9 mouse cellular contexts compared by ENCODE assay signal in genomic region chr8:119699549-119700134, GRCm38 (mm10). TPM values are rescaled to one million over a fixed set of nuclear protein-coding genes. Genes with fewer than 3 reads are reported as not detected.
DNase-seq lines count a peak whose midpoint lies in the region; ATAC-seq lines count a peak whose summit lies in the region.
"Had no signal": no experiment of that assay in that cellular context is flagged by ENCODE, and none has a peak within 500 bp of the region (broad histone marks: within the 10 kb centered on the region; RNA-seq: fewer than 3 reads in every experiment).

Atp2c2 (plus strand) TSS chr8:119700009.

- intact Hi-C loops in gastrocnemius, postnatal 14 days (cut with DNase I; ENCODE audit: low total_unique reads): loop anchor here (5.0 kb wide), 1 partner anchor 48 kb away; no protein-coding TSS in a partner anchor

- no peak for DNase-seq in gastrocnemius, postnatal 14 days
- DNase-seq in layer of hippocampus, postnatal 14 days (ENCODE audit: low spot score in 2 of 2): no peak

- peaks cover 6% of the 10 kb centered on the region for H3K4me1 ChIP-seq in hindbrain, embryonic 12.5 days
- H3K4me1 ChIP-seq in hindbrain, embryonic 16.5 days (ENCODE audit: control insufficient read depth, insufficient read depth, low read depth, low read length): peaks cover 5% of the 10 kb centered on the region; the same call in 1 of the 2 replicates
- peaks cover 9% of the 10 kb centered on the region for H3K4me1 ChIP-seq in hindbrain, embryonic 13.5 days (replicated peaks)
- peaks cover 30% of the 10 kb centered on the region for H3K4me1 ChIP-seq in limb, embryonic 12.5 days (replicated peaks)
- peaks cover 8% of the 10 kb centered on the region for H3K4me1 ChIP-seq in stomach, embryonic 14.5 days (ENCODE audit: control insufficient read depth, insufficient read depth, low read length)
- peaks cover 4% of the 10 kb centered on the region; the same call in 1 of the 2 replicates for H3K4me1 ChIP-seq in midbrain, embryonic 15.5 days

- WGBS in hindbrain, embryonic 12.5 days: 5% methylated on average over 26 of the region's 26 CpGs
- 3% methylated on average over 26 of the region's 26 CpGs for whole genome bisulfite sequencing in hindbrain, embryonic 16.5 days
- 4% methylated on average over 26 of the region's 26 CpGs for WGBS in hindbrain, embryonic 13.5 days
- 2% methylated on average over 26 of the region's 26 CpGs for WGBS in limb, embryonic 12.5 days
- WGBS in stomach, embryonic 14.5 days: 4% methylated on average over 26 of the region's 26 CpGs
- WGBS in midbrain, embryonic 15.5 days: 4% methylated on average over 26 of the region's 26 CpGs

- H3K4me2 ChIP-seq in hindbrain, embryonic 12.5 days (replicated peaks): peak within 1 kb of the TSS; percentile 30
- no peak within 1 kb of the TSS; the same call in 1 of the 2 replicates for H3K4me2 ChIP-seq in hindbrain, embryonic 16.5 days (ENCODE audit: low read length)
- no peak within 1 kb of the TSS for H3K4me2 ChIP-seq in hindbrain, embryonic 13.5 days
- peak within 1 kb of the TSS; percentile 32 for H3K4me2 ChIP-seq in limb, embryonic 12.5 days
- peak within 1 kb of the TSS; percentile 42 for H3K4me2 ChIP-seq in stomach, embryonic 14.5 days (replicated peaks; ENCODE audit: low read depth, low read length)
- H3K4me2 ChIP-seq in midbrain, embryonic 15.5 days: no peak within 1 kb of the TSS

- H3K9me3 ChIP-seq in hindbrain, embryonic 12.5 days (replicated peaks): no peaks in the 10 kb centered on the region
- H3K9me3 ChIP-seq in hindbrain, embryonic 16.5 days (ENCODE audit: control insufficient read depth, low read length): no peaks in the 10 kb centered on the region
- no peaks in the 10 kb centered on the region for H3K9me3 ChIP-seq in hindbrain, embryonic 13.5 days
- H3K9me3 ChIP-seq in limb, embryonic 12.5 days: no peaks in the 10 kb centered on the region
- H3K9me3 ChIP-seq in stomach, embryonic 14.5 days (ENCODE audit: control insufficient read depth, low read depth, low read length): no peaks in the 10 kb centered on the region
- no peaks in the 10 kb centered on the region for H3K9me3 ChIP-seq in midbrain, embryonic 15.5 days

- peak within 1 kb of the TSS; percentile 13 for H3K4me3 ChIP-seq in hindbrain, embryonic 12.5 days
- H3K4me3 ChIP-seq in hindbrain, embryonic 16.5 days (ENCODE audit: low read length): no peak within 1 kb of the TSS
- H3K4me3 ChIP-seq in hindbrain, embryonic 13.5 days: no peak within 1 kb of the TSS
- H3K4me3 ChIP-seq in limb, embryonic 12.5 days (replicated peaks): peak within 1 kb of the TSS; percentile 24
- peak within 1 kb of the TSS; percentile 25 for H3K4me3 ChIP-seq in stomach, embryonic 14.5 days (ENCODE audit: low read depth, low read length)
- no peak within 1 kb of the TSS for H3K4me3 ChIP-seq in midbrain, embryonic 15.5 days

- H3K27ac ChIP-seq in hindbrain, embryonic 12.5 days: no peak within 1 kb of the TSS
- no peak within 1 kb of the TSS for H3K27ac ChIP-seq in hindbrain, embryonic 16.5 days (ENCODE audit: low read depth, low read length)
- no peak within 1 kb of the TSS for H3K27ac ChIP-seq in hindbrain, embryonic 13.5 days
- H3K27ac ChIP-seq in limb, embryonic 12.5 days: no peak within 1 kb of the TSS
- peak within 1 kb of the TSS; percentile 16; the same call in 1 of the 2 replicates for H3K27ac ChIP-seq in stomach, embryonic 14.5 days (ENCODE audit: low read length)
- no peak within 1 kb of the TSS for H3K27ac ChIP-seq in midbrain, embryonic 15.5 days

- H3K9ac ChIP-seq in hindbrain, embryonic 12.5 days: no peak within 1 kb of the TSS
- H3K9ac ChIP-seq in hindbrain, embryonic 16.5 days (ENCODE audit: low read depth, low read length): no peak within 1 kb of the TSS
- 0 out of 2 replicates have a peak within 1 kb of the TSS, but pooled peaks have one; percentile 24 for H3K9ac ChIP-seq in hindbrain, embryonic 13.5 days
- H3K9ac ChIP-seq in limb, embryonic 12.5 days (replicated peaks): peak within 1 kb of the TSS; percentile 40; the same call in 1 of the 2 replicates
- 0 out of 2 replicates have a peak within 1 kb of the TSS, but pooled peaks have one; percentile 25 for H3K9ac ChIP-seq in stomach, embryonic 14.5 days (replicated peaks; ENCODE audit: low read depth, low read length)
- H3K9ac ChIP-seq in midbrain, embryonic 15.5 days: no peak within 1 kb of the TSS

- no peak for ATAC-seq in hindbrain, embryonic 12.5 days (ENCODE audit: low FRiP score)
- ATAC-seq in hindbrain, embryonic 16.5 days: no peak
- ATAC-seq in hindbrain, embryonic 13.5 days (ENCODE audit: low FRiP score): no peak
- ATAC-seq in limb, embryonic 12.5 days (ENCODE audit: insufficient number of reproducible peaks, insufficient read depth, low FRiP score, low TSS enrichment, low read depth): no peak
- peak; percentile 68; the same call in 1 of the 2 replicates for ATAC-seq in stomach, embryonic 14.5 days (ENCODE audit: insufficient number of reproducible peaks, insufficient read depth, low FRiP score, low read depth)
- no peak for ATAC-seq in midbrain, embryonic 15.5 days (replicated peaks)

- H3K27me3 ChIP-seq in hindbrain, embryonic 12.5 days: peaks cover 52% of the 10 kb centered on the region
- H3K27me3 ChIP-seq in hindbrain, embryonic 16.5 days (replicated peaks; ENCODE audit: control insufficient read depth, insufficient read depth, low read length): peaks cover 29% of the 10 kb centered on the region
- H3K27me3 ChIP-seq in hindbrain, embryonic 13.5 days: peaks cover 54% of the 10 kb centered on the region
- peaks cover 61% of the 10 kb centered on the region for H3K27me3 ChIP-seq in limb, embryonic 12.5 days
- peaks cover 3% of the 10 kb centered on the region; the same call in 1 of the 2 replicates for H3K27me3 ChIP-seq in stomach, embryonic 14.5 days (ENCODE audit: control insufficient read depth, insufficient read depth, low read length)
- H3K27me3 ChIP-seq in midbrain, embryonic 15.5 days (replicated peaks): peaks cover 38% of the 10 kb centered on the region

- no peaks in the 10 kb centered on the region for H3K36me3 ChIP-seq in hindbrain, embryonic 12.5 days
- H3K36me3 ChIP-seq in hindbrain, embryonic 16.5 days (ENCODE audit: control insufficient read depth, insufficient read depth, low read length): no peaks in the 10 kb centered on the region
- H3K36me3 ChIP-seq in hindbrain, embryonic 13.5 days: no peaks in the 10 kb centered on the region
- H3K36me3 ChIP-seq in limb, embryonic 12.5 days: no peaks in the 10 kb centered on the region
- no peaks in the 10 kb centered on the region for H3K36me3 ChIP-seq in stomach, embryonic 14.5 days (ENCODE audit: control insufficient read depth, insufficient read depth, low read length)
- H3K36me3 ChIP-seq in midbrain, embryonic 15.5 days (replicated peaks): no peaks in the 10 kb centered on the region

RNA-seq across cellular contexts. Expression of gene Atp2c2, which starts in this region (rescaled TPM):
- 0.77 and 0.88 TPM in 2 replicates for polyA plus RNA-seq in hindbrain, embryonic 12.5 days (2016; fragmentation: Nextera tagmentation; extraction: Ambion mirVana)
- polyA plus RNA-seq in hindbrain, embryonic 16.5 days (2015; fragmentation: Nextera tagmentation; extraction: Ambion mirVana): 0.49 and 0.75 TPM in 2 replicates
- 0.21 TPM in 1 of 2 replicates, not detected in the other for polyA plus RNA-seq in hindbrain, embryonic 13.5 days (2015; fragmentation: Nextera tagmentation; extraction: Ambion mirVana)
- polyA plus RNA-seq in limb, embryonic 12.5 days (2016; fragmentation: Nextera tagmentation; extraction: Ambion mirVana): 1.8 and 1.9 TPM in 2 replicates
- 2.6 and 3.7 TPM in 2 replicates for polyA plus RNA-seq in stomach, embryonic 14.5 days (2014; fragmentation: Nextera tagmentation; extraction: Ambion mirVana)
- under 1 TPM in 1 of 2 experiments, not detected in 1; 0.12 TPM for total RNA-seq in gastrocnemius, postnatal 14 days (2021)
- 0.11 and 0.19 TPM in 2 replicates for polyA plus RNA-seq in midbrain, embryonic 15.5 days (2015; fragmentation: Nextera tagmentation; extraction: Ambion mirVana)
- 1 to 10 TPM; 1.7 to 2.9 TPM for total RNA-seq in layer of hippocampus, postnatal 14 days (2021)
- total RNA-seq: gastrocnemius, postnatal 10 days had no signal

Comparison
In these comparisons a context has a peak if more than half of its experiments do, and no peak if none do; other contexts are left out.
1. H3K4me2 ChIP-seq: peak in hindbrain, embryonic 12.5 days (single experiment), limb, embryonic 12.5 days (single experiment) and stomach, embryonic 14.5 days (single experiment); none in hindbrain, embryonic 16.5 days (single experiment), hindbrain, embryonic 13.5 days (single experiment) and midbrain, embryonic 15.5 days (single experiment).
2. H3K4me3 ChIP-seq: peak in hindbrain, embryonic 12.5 days (single experiment), limb, embryonic 12.5 days (single experiment) and stomach, embryonic 14.5 days (single experiment); none in hindbrain, embryonic 16.5 days (single experiment), hindbrain, embryonic 13.5 days (single experiment) and midbrain, embryonic 15.5 days (single experiment).
3. H3K9ac ChIP-seq: peak in hindbrain, embryonic 13.5 days (single experiment), limb, embryonic 12.5 days (single experiment) and stomach, embryonic 14.5 days (single experiment); none in hindbrain, embryonic 12.5 days (single experiment), hindbrain, embryonic 16.5 days (single experiment) and midbrain, embryonic 15.5 days (single experiment).